Mouse (Mus musculus) layer of hippocampus, adult 2 months (tissue): ENCODE data around the gene Pip4k2b. TPM values are rescaled to one million over a fixed set of nuclear protein-coding genes. Genes with fewer than 3 reads are reported as not detected.
"Not testable (repeated sequence)": the region's sequence is repeated elsewhere in the genome, so short reads cannot be mapped to it uniquely, and the experiment has no call there.

Source experiments
- DNase-seq, 2 experiments: peaks; one replicate each; pipeline ENCODE4 v3.0.0; 2022; ENCODE audit warnings: low spot score in 2 of 2
- H3K27ac ChIP-seq: fragments of 200-600 bp; 2 replicates; pipeline ENCODE4 v1.8.1; 2022
- H3K4me3 ChIP-seq: fragments of 200-600 bp; 2 replicates; pipeline ENCODE4 v1.8.1; 2022; ENCODE audit warnings: mild to moderate bottlenecking
- CTCF ChIP-seq: fragments of 200-600 bp; conservative IDR thresholded peaks from 2 replicates; pipeline ENCODE4 v1.8.1; 2022; ENCODE audit warnings: antibody characterized with exemption, mild to moderate bottlenecking, moderate library complexity
- total RNA-seq, 2 experiments: library from RNA; stranded (reverse); gene quantifications; 2 replicates each; pipeline ENCODE4 v1.2.3; 2021

Pip4k2b gene
- total RNA-seq, 2 experiments from 2014 or later = 106 to 109 TPM

- TF ChIP-seq CTCF = no peak
- Histone ChIP-seq H3K4me3 (no peak overlapping the region), H3K27ac (no peak overlapping the region)
- DNase-seq = no peak
Observed at GRCm38 (mm10) chr11:97718281-97718860, 26.1 kb downstream of the Pip4k2b start.

- Histone ChIP-seq H3K4me3 (no peak overlapping the region), H3K27ac (no peak overlapping the region)
- TF ChIP-seq CTCF = no peak
- no peak for DNase-seq
Observed at GRCm38 (mm10) chr11:97717369-97718280, 26.9 kb downstream of the Pip4k2b start.

- no peak overlapping the region for H3K4me3 ChIP-seq
- H3K27ac ChIP-seq = no peak overlapping the region
- no peak for TF ChIP-seq CTCF
- no peak for DNase-seq
Observed at GRCm38 (mm10) chr11:97716021-97716420, 28.5 kb downstream of the Pip4k2b start.

GRCm38 (mm10) chr11:97714784-97715760 lies 29.4 kb downstream of the Pip4k2b start:
- peak overlapping the region; percentile 58; the same call in 1 of the 2 replicates for H3K27ac ChIP-seq
- no peak overlapping the region for H3K4me3 ChIP-seq
- no peak for TF ChIP-seq CTCF
- DNase-seq = no peak

- TF ChIP-seq CTCF = peak; percentile 55
- DNase-seq = no peak
- Histone ChIP-seq H3K27ac (no peak overlapping the region), H3K4me3 (no peak overlapping the region)
Observed at GRCm38 (mm10) chr11:97714356-97714755, 30.1 kb downstream of the Pip4k2b start.

- H3K4me3 ChIP-seq = no peak overlapping the region
- peak overlapping the region; percentile 43; the same call in 1 of the 2 replicates for H3K27ac ChIP-seq
- TF ChIP-seq CTCF = no peak
- DNase-seq = no peak
Observed at GRCm38 (mm10) chr11:97713896-97714295, 30.6 kb downstream of the Pip4k2b start.

GRCm38 (mm10) chr11:97712286-97712685 lies 32.2 kb downstream of the Pip4k2b start:
- no peak overlapping the region for H3K27ac ChIP-seq
- no peak for TF ChIP-seq CTCF
- H3K4me3 ChIP-seq = no peak overlapping the region
- no peak for DNase-seq

GRCm38 (mm10) chr11:97711200-97711900 lies 33.2 kb downstream of the Pip4k2b start:
- Histone ChIP-seq H3K27ac (no peak overlapping the region), H3K4me3 (no peak overlapping the region)
- no peak for DNase-seq
- no peak for TF ChIP-seq CTCF

- H3K4me3 ChIP-seq, DNase-seq, H3K27ac ChIP-seq: not testable (repeated sequence)
Observed at GRCm38 (mm10) chr11:97710067-97710466, 34.4 kb downstream of the Pip4k2b start.

- DNase-seq = peak; percentile 99
- Histone ChIP-seq H3K4me3 (peak within 1 kb of the TSS; percentile 97), H3K27ac (peak within 1 kb of the TSS; percentile 91)
- TF ChIP-seq CTCF = no peak
Observed at GRCm38 (mm10) chr11:97703039-97703826, 41.3 kb downstream of the Pip4k2b start, which contains the start of gene Psmb3. Gene Psmb3 (plus strand): TSS chr11:97703399.

- DNase-seq = peak; percentile 86 to 91
- no peak for TF ChIP-seq CTCF
- Histone ChIP-seq H3K4me3 (peak overlapping the region; percentile 97), H3K27ac (peak overlapping the region; percentile 91)
Observed at GRCm38 (mm10) chr11:97702393-97702745, 42.1 kb downstream of the Pip4k2b start.
